Mouse (Mus musculus): ENCODE results near the gene Castor2. TPM values are rescaled to one million over a fixed set of nuclear protein-coding genes. Genes with fewer than 3 reads are reported as not detected.

Gene Castor2
- polyA plus RNA-seq, 1 experiment from 2014 or later = 2.1 TPM

- H3K4me2 ChIP-seq = no peak overlapping the region
- H3K27ac ChIP-seq (ENCODE audit: low read depth, low read length) = no peak overlapping the region
- no peaks in the 10 kb centered on the region for H3K27me3 ChIP-seq (replicated peaks; ENCODE audit: control insufficient read depth, insufficient read depth, low read length)
- H3K36me3 ChIP-seq (ENCODE audit: control insufficient read depth, insufficient read depth, low read length) = no peaks in the 10 kb centered on the region
- H3K4me3 ChIP-seq (ENCODE audit: low read depth, low read length) = no peak overlapping the region
- 86% methylated on average over 7 of the region's 7 CpGs for WGBS
- ATAC-seq (replicated peaks; ENCODE audit: low FRiP score) = no peak
- no peak for DNase-seq (ENCODE audit: low spot score)
- peaks cover 5% of the 10 kb centered on the region; the same call in 1 of the 2 replicates for H3K4me1 ChIP-seq (replicated peaks; ENCODE audit: control insufficient read depth, insufficient read depth, low read length)
- no peak overlapping the region for H3K9ac ChIP-seq (ENCODE audit: low read depth, low read length)
- no peaks in the 10 kb centered on the region for H3K9me3 ChIP-seq (ENCODE audit: control insufficient read depth, low read length)
These were observed 16.2 kb downstream of the Castor2 start for GRCm38 (mm10) chr5:134115639-134116259.

GRCm38 (mm10) chr5:134118798-134119407, 19.4 kb downstream of the Castor2 start:
- Histone ChIP-seq H3K36me3 (ENCODE audit: control insufficient read depth, insufficient read depth, low read length) (no peaks in the 10 kb centered on the region), H3K27ac (ENCODE audit: low read depth, low read length) (no peak overlapping the region), H3K27me3 (replicated peaks; ENCODE audit: control insufficient read depth, insufficient read depth, low read length) (no peaks in the 10 kb centered on the region), H3K4me2 (no peak overlapping the region), H3K4me3 (ENCODE audit: low read depth, low read length) (no peak overlapping the region), H3K9me3 (ENCODE audit: control insufficient read depth, low read length) (no peaks in the 10 kb centered on the region), H3K9ac (ENCODE audit: low read depth, low read length) (no peak overlapping the region), H3K4me1 (replicated peaks; ENCODE audit: control insufficient read depth, insufficient read depth, low read length) (peaks cover 5% of the 10 kb centered on the region; the same call in 1 of the 2 replicates)
- DNase-seq (ENCODE audit: low spot score) = no peak
- ATAC-seq (replicated peaks; ENCODE audit: low FRiP score) = no peak
- 78% methylated on average over 15 of the region's 15 CpGs for WGBS

- no peak for DNase-seq (ENCODE audit: low spot score)
- Histone ChIP-seq H3K27ac (ENCODE audit: low read depth, low read length) (no peak overlapping the region), H3K4me3 (ENCODE audit: low read depth, low read length) (no peak overlapping the region), H3K36me3 (ENCODE audit: control insufficient read depth, insufficient read depth, low read length) (no peaks in the 10 kb centered on the region), H3K9ac (ENCODE audit: low read depth, low read length) (no peak overlapping the region), H3K27me3 (replicated peaks; ENCODE audit: control insufficient read depth, insufficient read depth, low read length) (no peaks in the 10 kb centered on the region), H3K9me3 (ENCODE audit: control insufficient read depth, low read length) (no peaks in the 10 kb centered on the region), H3K4me1 (replicated peaks; ENCODE audit: control insufficient read depth, insufficient read depth, low read length) (peaks cover 5% of the 10 kb centered on the region; the same call in 1 of the 2 replicates), H3K4me2 (no peak overlapping the region)
- ATAC-seq (replicated peaks; ENCODE audit: low FRiP score) = no peak
- 64% methylated on average over 10 of the region's 10 CpGs for WGBS
These were observed 20.1 kb downstream of the Castor2 start for GRCm38 (mm10) chr5:134119481-134120120.

GRCm38 (mm10) chr5:134120135-134120534, 20.6 kb downstream of the Castor2 start:
- no peaks in the 10 kb centered on the region for H3K9me3 ChIP-seq (ENCODE audit: control insufficient read depth, low read length)
- no peak overlapping the region for H3K4me2 ChIP-seq
- H3K4me1 ChIP-seq (replicated peaks; ENCODE audit: control insufficient read depth, insufficient read depth, low read length) = peaks cover 5% of the 10 kb centered on the region; the same call in 1 of the 2 replicates
- ATAC-seq (replicated peaks; ENCODE audit: low FRiP score) (no peak), DNase-seq (ENCODE audit: low spot score) (no peak)
- 78% methylated on average over 3 of the region's 3 CpGs for WGBS
- H3K27ac ChIP-seq (ENCODE audit: low read depth, low read length) = no peak overlapping the region
- H3K4me3 ChIP-seq (ENCODE audit: low read depth, low read length) = no peak overlapping the region
- H3K9ac ChIP-seq (ENCODE audit: low read depth, low read length) = no peak overlapping the region
- no peaks in the 10 kb centered on the region for H3K27me3 ChIP-seq (replicated peaks; ENCODE audit: control insufficient read depth, insufficient read depth, low read length)
- no peaks in the 10 kb centered on the region for H3K36me3 ChIP-seq (ENCODE audit: control insufficient read depth, insufficient read depth, low read length)

DNA sequence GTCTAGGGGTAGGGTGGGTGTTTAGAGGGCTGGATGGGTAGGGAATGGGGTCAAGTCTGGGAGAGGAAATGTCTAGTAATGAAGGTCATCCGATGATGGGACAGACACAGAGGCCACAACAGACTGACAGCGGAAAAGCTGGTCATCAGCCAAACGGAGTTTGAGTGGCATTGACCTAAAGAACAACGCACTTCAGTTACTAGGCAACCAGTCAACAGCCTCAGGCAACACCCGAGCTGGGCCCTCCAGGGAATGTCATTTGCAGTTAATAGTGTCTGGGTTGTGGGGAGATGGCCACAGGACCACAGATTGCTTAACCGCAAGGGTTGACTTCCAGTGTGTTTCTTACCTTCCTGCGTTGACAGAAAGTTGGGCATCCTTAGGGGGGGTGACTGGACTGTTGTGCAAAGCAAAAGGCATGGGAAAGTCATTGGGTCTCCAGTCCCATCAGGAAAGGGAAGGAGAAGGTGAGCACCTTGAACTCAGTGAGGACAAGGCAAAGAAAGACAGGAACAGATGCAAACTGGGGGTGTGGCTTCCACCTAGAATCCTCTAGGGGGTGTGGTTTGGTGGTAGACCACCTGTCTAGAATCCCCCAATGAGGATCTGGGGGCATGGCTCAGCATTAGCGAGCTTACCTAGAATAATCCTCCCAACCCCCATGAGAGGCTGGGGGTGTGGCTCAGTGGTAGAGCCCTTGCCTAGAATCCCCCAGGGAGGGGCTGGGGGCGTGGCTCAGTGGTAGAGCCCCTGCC, 21.8 kb downstream of the Castor2 start:
- no peak for DNase-seq (ENCODE audit: low spot score)
- no peak for ATAC-seq (replicated peaks; ENCODE audit: low FRiP score)
- H3K9me3 ChIP-seq (ENCODE audit: control insufficient read depth, low read length) = no peaks in the 10 kb centered on the region
- H3K4me3 ChIP-seq (ENCODE audit: low read depth, low read length) = no peak overlapping the region
- no peak overlapping the region for H3K9ac ChIP-seq (ENCODE audit: low read depth, low read length)
- no peaks in the 10 kb centered on the region for H3K36me3 ChIP-seq (ENCODE audit: control insufficient read depth, insufficient read depth, low read length)
- H3K27ac ChIP-seq (ENCODE audit: low read depth, low read length) = no peak overlapping the region
- H3K4me1 ChIP-seq (replicated peaks; ENCODE audit: control insufficient read depth, insufficient read depth, low read length) = peaks cover 5% of the 10 kb centered on the region; the same call in 1 of the 2 replicates
- 60% methylated on average over 9 of the region's 9 CpGs for WGBS
- H3K27me3 ChIP-seq (replicated peaks; ENCODE audit: control insufficient read depth, insufficient read depth, low read length) = no peaks in the 10 kb centered on the region
- no peak overlapping the region for H3K4me2 ChIP-seq

GRCm38 (mm10) chr5:134121893-134122259, 22.4 kb downstream of the Castor2 start:
- no peaks in the 10 kb centered on the region for H3K36me3 ChIP-seq (ENCODE audit: control insufficient read depth, insufficient read depth, low read length)
- H3K27me3 ChIP-seq (replicated peaks; ENCODE audit: control insufficient read depth, insufficient read depth, low read length) = no peaks in the 10 kb centered on the region
- no peaks in the 10 kb centered on the region for H3K9me3 ChIP-seq (ENCODE audit: control insufficient read depth, low read length)
- no peak overlapping the region for H3K4me3 ChIP-seq (ENCODE audit: low read depth, low read length)
- H3K9ac ChIP-seq (ENCODE audit: low read depth, low read length) = no peak overlapping the region
- peaks cover 5% of the 10 kb centered on the region; the same call in 1 of the 2 replicates for H3K4me1 ChIP-seq (replicated peaks; ENCODE audit: control insufficient read depth, insufficient read depth, low read length)
- ATAC-seq (replicated peaks; ENCODE audit: low FRiP score) = no peak
- no peak overlapping the region for H3K4me2 ChIP-seq
- 57% methylated on average over 4 of the region's 4 CpGs for WGBS
- no peak for DNase-seq (ENCODE audit: low spot score)
- no peak overlapping the region for H3K27ac ChIP-seq (ENCODE audit: low read depth, low read length)

DNA sequence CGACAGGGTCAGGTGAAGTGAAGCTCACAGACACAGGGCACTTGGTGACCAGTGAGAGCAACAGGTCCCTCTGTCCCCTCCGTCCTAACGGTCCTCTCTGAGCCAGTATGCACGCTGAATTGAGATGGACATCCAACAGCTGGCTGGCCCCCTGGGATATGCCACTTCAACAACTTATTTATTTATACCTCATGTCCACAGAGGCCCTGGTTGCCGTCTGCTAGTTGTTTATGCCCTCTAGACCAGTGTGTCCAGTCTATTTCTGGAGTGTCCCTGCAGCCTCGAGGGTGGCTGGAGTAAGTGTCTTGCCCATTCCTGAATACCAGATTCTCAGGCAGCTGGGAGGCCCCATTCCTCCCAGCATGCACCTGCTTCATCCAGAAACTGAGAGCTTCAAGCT, 24.3 kb downstream of the Castor2 start:
- WGBS = 81% methylated on average over 6 of the region's 6 CpGs
- Histone ChIP-seq H3K4me2 (no peak overlapping the region), H3K27ac (ENCODE audit: low read depth, low read length) (no peak overlapping the region), H3K36me3 (ENCODE audit: control insufficient read depth, insufficient read depth, low read length) (no peaks in the 10 kb centered on the region), H3K4me3 (ENCODE audit: low read depth, low read length) (no peak overlapping the region), H3K27me3 (replicated peaks; ENCODE audit: control insufficient read depth, insufficient read depth, low read length) (no peaks in the 10 kb centered on the region), H3K9ac (ENCODE audit: low read depth, low read length) (no peak overlapping the region), H3K4me1 (replicated peaks; ENCODE audit: control insufficient read depth, insufficient read depth, low read length) (peaks cover 5% of the 10 kb centered on the region; the same call in 1 of the 2 replicates), H3K9me3 (ENCODE audit: control insufficient read depth, low read length) (no peaks in the 10 kb centered on the region)
- DNase-seq (ENCODE audit: low spot score) = no peak
- ATAC-seq (replicated peaks; ENCODE audit: low FRiP score) = no peak

- Histone ChIP-seq H3K4me2 (no peak overlapping the region), H3K27me3 (replicated peaks; ENCODE audit: control insufficient read depth, insufficient read depth, low read length) (no peaks in the 10 kb centered on the region), H3K27ac (ENCODE audit: low read depth, low read length) (no peak overlapping the region), H3K9me3 (ENCODE audit: control insufficient read depth, low read length) (no peaks in the 10 kb centered on the region), H3K4me1 (replicated peaks; ENCODE audit: control insufficient read depth, insufficient read depth, low read length) (no peaks in the 10 kb centered on the region), H3K36me3 (ENCODE audit: control insufficient read depth, insufficient read depth, low read length) (no peaks in the 10 kb centered on the region), H3K4me3 (ENCODE audit: low read depth, low read length) (no peak overlapping the region), H3K9ac (ENCODE audit: low read depth, low read length) (no peak overlapping the region)
- DNase-seq (ENCODE audit: low spot score) = no peak
- ATAC-seq (replicated peaks; ENCODE audit: low FRiP score) = no peak
- 87% methylated on average over 2 of the region's 2 CpGs for WGBS
These were observed 26.7 kb downstream of the Castor2 start for GRCm38 (mm10) chr5:134126232-134126631.

All from liver, embryonic 11.5 days (tissue).